Mouse (Mus musculus) CH12.LX (cell line): ENCODE results near the gene Pard6a. TPM values are rescaled to one million over a fixed set of nuclear protein-coding genes. Genes with fewer than 3 reads are reported as not detected.

Experiments used
- DNase-seq: peaks from one replicate; pipeline ENCODE4 v3.0.0-alpha.2; 2013; ENCODE audit errors: extremely low read depth
- H3K27ac ChIP-seq: 2 replicates; pipeline ENCODE4 v1.5.1; 2012; ENCODE audit warnings: low read depth, mild to moderate bottlenecking, control low read depth, moderate library complexity; ENCODE audit not compliant: insufficient read depth
- H3K27me3 ChIP-seq: replicated peaks from 2 replicates; pipeline ENCODE3; 2012; ENCODE audit warnings: inconsistent platforms
- H3K36me3 ChIP-seq, 2 experiments: replicated peaks in 1 of 2; 2 replicates each; pipeline versions ENCODE3 to v1.6.1; 2012; ENCODE audit warnings: inconsistent platforms in 1 of 2, low read length in 1 of 2, mild to moderate bottlenecking in 1 of 2, mixed read lengths in 1 of 2, moderate library complexity in 1 of 2; ENCODE audit not compliant: control insufficient read depth in 1 of 2, insufficient read depth in 1 of 2
- H3K4me1 ChIP-seq, 2 experiments: 2 replicates each; pipeline ENCODE4 v1.6.1; 2012; ENCODE audit warnings: inconsistent platforms in 1 of 2, moderate library complexity in 1 of 2; ENCODE audit not compliant: insufficient read depth in 2 of 2, control insufficient read depth in 1 of 2
- H3K4me2 ChIP-seq: 2 replicates; pipeline ENCODE4 v1.6.1; 2012; ENCODE audit warnings: low read depth, mild to moderate bottlenecking, control low read depth; ENCODE audit not compliant: poor library complexity, insufficient read depth, severe bottlenecking
- H3K4me3 ChIP-seq, 3 experiments: fragments of 150-350 bp in 1 of 3; sonication (generic) in 1 of 3; replicated peaks in 1 of 3; 2 replicates each; pipeline versions ENCODE3 to v1.5.1; 2011 to 2012; ENCODE audit warnings: low read depth in 2 of 3, low read length in 2 of 3, mild to moderate bottlenecking in 2 of 3, moderate library complexity in 2 of 3, control low read depth in 1 of 3, improper control_type of control experiment in 1 of 3, inconsistent platforms in 1 of 3, mixed read lengths in 1 of 3; ENCODE audit not compliant: poor library complexity in 1 of 3
- H3K79me2 ChIP-seq: replicated peaks from 2 replicates; pipeline ENCODE4 v1.6.1; 2012; ENCODE audit warnings: mild to moderate bottlenecking, moderate library complexity; ENCODE audit not compliant: control insufficient read depth, poor library complexity, insufficient read depth, severe bottlenecking; ENCODE audit errors: extremely low read depth
- H3K9ac ChIP-seq: 2 replicates; pipeline ENCODE4 v1.6.1; 2012; ENCODE audit warnings: low read depth, mild to moderate bottlenecking, control low read depth, moderate library complexity; ENCODE audit not compliant: insufficient read depth
- H3K9me3 ChIP-seq: replicated peaks from 2 replicates; pipeline ENCODE3; 2012; ENCODE audit warnings: low read length, inconsistent platforms, mixed read lengths
- BHLHE40 ChIP-seq: IDR thresholded peaks from 2 replicates; pipeline ENCODE4 v1.6.1; 2011; ENCODE audit warnings: mild to moderate bottlenecking, low read depth, low read length, improper control_type of control experiment
- ETS1 ChIP-seq: conservative IDR thresholded peaks from 2 replicates; pipeline ENCODE4 v1.6.1; 2012; ENCODE audit warnings: low read depth, mild to moderate bottlenecking, inconsistent platforms, low read length, improper control_type of control experiment, moderate library complexity
- IRF4 ChIP-seq: IDR thresholded peaks from 2 replicates; pipeline ENCODE4 v1.6.1; 2014; ENCODE audit warnings: low read depth, mild to moderate bottlenecking, inconsistent platforms, low read length, improper control_type of control experiment
- JUND ChIP-seq: conservative IDR thresholded peaks from 2 replicates; pipeline ENCODE4 v1.6.1; 2011; ENCODE audit warnings: low read depth, low read length, improper control_type of control experiment
- MAX ChIP-seq: IDR thresholded peaks from 2 replicates; pipeline ENCODE4 v1.6.1; 2011; ENCODE audit warnings: low read length, improper control_type of control experiment
- MYC ChIP-seq: IDR thresholded peaks from 2 replicates; pipeline ENCODE4 v1.6.1; 2011; ENCODE audit warnings: low read depth, mild to moderate bottlenecking, improper control_type of control experiment, low read length
- NELFE ChIP-seq: IDR thresholded peaks from 2 replicates; pipeline ENCODE4 v1.6.1; 2011; ENCODE audit warnings: low read depth, low read length, improper control_type of control experiment
- PAX5 ChIP-seq: IDR thresholded peaks from 2 replicates; pipeline ENCODE4 v1.6.1; 2012; ENCODE audit warnings: low read length, inconsistent platforms, mixed read lengths
- POLR2A ChIP-seq: IDR thresholded peaks from 2 replicates; pipeline ENCODE4 v1.6.1; 2011; ENCODE audit warnings: low read depth, mild to moderate bottlenecking, improper control_type of control experiment, low read length
- POLR2AphosphoS2 ChIP-seq: IDR thresholded peaks from 2 replicates; pipeline ENCODE4 v1.6.1; 2011; ENCODE audit warnings: low read depth, low read length, improper control_type of control experiment
- SIN3A ChIP-seq: IDR thresholded peaks from 2 replicates; pipeline ENCODE4 v1.6.1; 2012; ENCODE audit warnings: low read length, improper control_type of control experiment, inconsistent platforms
- SMC3 ChIP-seq: IDR thresholded peaks from 2 replicates; pipeline ENCODE4 v1.6.1; 2011; ENCODE audit warnings: low read depth, low read length, improper control_type of control experiment
- TCF12 ChIP-seq: IDR thresholded peaks from 2 replicates; pipeline ENCODE4 v1.6.1; 2014; ENCODE audit warnings: low read depth, mild to moderate bottlenecking, inconsistent platforms, low read length, improper control_type of control experiment
- ZC3H11A ChIP-seq: IDR thresholded peaks from 2 replicates; pipeline ENCODE4 v1.6.1; 2012; ENCODE audit warnings: low read depth, mild to moderate bottlenecking, inconsistent platforms, low read length, improper control_type of control experiment
- ZKSCAN1 ChIP-seq: IDR thresholded peaks from 2 replicates; pipeline ENCODE4 v1.6.1; 2012; ENCODE audit warnings: low read depth, inconsistent platforms, low read length, improper control_type of control experiment, borderline replicate concordance
- ZMIZ1 ChIP-seq: IDR thresholded peaks from 2 replicates; pipeline ENCODE4 v1.6.1; 2012; ENCODE audit warnings: low read depth, mild to moderate bottlenecking, inconsistent platforms, low read length, improper control_type of control experiment
- dilution Hi-C: fragments of 300-500 bp; cut with MboI; formaldehyde crosslinking; loops from 2 replicates; pipeline ENCODE4 v1.14.3; 2020; ENCODE audit warnings: low sequenced_read_pairs; ENCODE audit not compliant: extremely low pct_unique_long_range_greater_than_20kb, extremely low pct_ligation_motif_present
- in situ Hi-C: fragments of 300-500 bp; cut with MboI; formaldehyde crosslinking; loops from 3 replicates; pipeline ENCODE4 v1.14.3; 2019; ENCODE audit warnings: low sequenced_read_pairs, low pct_ligation_motif_present, low pct_unique_long_range_greater_than_20kb, mixed read lengths
- polyA plus RNA-seq: library from polyadenylated mRNA; unstranded; fragments of >175 nt; gene quantifications from 2 replicates; pipeline ENCODE4 v1.2.1, GENCODE M21; 2012; ENCODE audit warnings: low read depth; ENCODE audit not compliant: insufficient read length
- total RNA-seq, 2 experiments: library from RNA; depleted of rRNA; stranded (reverse); fragments of 300-350 nt in 1 of 2; fragments of >200 nt in 1 of 2; gene quantifications; 2 replicates each; pipeline ENCODE4 v1.2.3; 2012 to 2014

Gene Pard6a
- total and polyA plus RNA-seq, 3 experiments: 15.9 to 32.3 (median 23.3) TPM

GRCm38 (mm10) chr8:105693648-105694047, 7.3 kb upstream of the Pard6a start:
- Histone ChIP-seq H3K4me3 (no peak overlapping the region), H3K4me2 (no peak overlapping the region), H3K4me1 (0 out of 4 replicates have a peak, but pooled peaks cover 0 to 3% of the 10 kb centered on the region in 2 experiments), H3K27me3 (no peaks in the 10 kb centered on the region), H3K27ac (no peak overlapping the region), H3K9me3 (peaks cover 8% of the 10 kb centered on the region), H3K36me3 (peaks cover 93 to 100% of the 10 kb centered on the region in 2 experiments), H3K79me2 (no peaks in the 10 kb centered on the region), H3K9ac (no peak overlapping the region)
- dilution Hi-C loops: no loop called here
- in situ Hi-C loops: no loop called here
- TF ChIP-seq BHLHE40 (no peak), SMC3 (no peak), ZC3H11A (no peak), ZMIZ1 (no peak), NELFE (no peak), MYC (no peak), JUND (no peak), POLR2A (no peak)
- DNase-seq: no peak

GRCm38 (mm10) chr8:105694051-105694799, 6.7 kb upstream of the Pard6a start:
- H3K9me3 ChIP-seq: peaks cover 8% of the 10 kb centered on the region
- no peaks in the 10 kb centered on the region for H3K79me2 ChIP-seq
- in situ Hi-C loops (no loop called here), dilution Hi-C loops (no loop called here)
- peaks cover 92 to 99% of the 10 kb centered on the region in 2 experiments for H3K36me3 ChIP-seq
- TF ChIP-seq TCF12 (no peak), ZKSCAN1 (no peak), ETS1 (no peak), SIN3A (no peak), IRF4 (no peak), PAX5 (no peak), POLR2AphosphoS2 (no peak), MAX (no peak)
- H3K4me3 ChIP-seq: no peak overlapping the region
- H3K4me2 ChIP-seq: no peak overlapping the region
- no peak for DNase-seq
- H3K9ac ChIP-seq: no peak overlapping the region
- no peaks in the 10 kb centered on the region for H3K27me3 ChIP-seq
- H3K27ac ChIP-seq: no peak overlapping the region
- peaks cover 0 to 3% of the 10 kb centered on the region in 2 experiments; a peak in 2 of 4 replicates for H3K4me1 ChIP-seq
